Mouse (Mus musculus): ENCODE results near the gene Exoc8.

DNA sequence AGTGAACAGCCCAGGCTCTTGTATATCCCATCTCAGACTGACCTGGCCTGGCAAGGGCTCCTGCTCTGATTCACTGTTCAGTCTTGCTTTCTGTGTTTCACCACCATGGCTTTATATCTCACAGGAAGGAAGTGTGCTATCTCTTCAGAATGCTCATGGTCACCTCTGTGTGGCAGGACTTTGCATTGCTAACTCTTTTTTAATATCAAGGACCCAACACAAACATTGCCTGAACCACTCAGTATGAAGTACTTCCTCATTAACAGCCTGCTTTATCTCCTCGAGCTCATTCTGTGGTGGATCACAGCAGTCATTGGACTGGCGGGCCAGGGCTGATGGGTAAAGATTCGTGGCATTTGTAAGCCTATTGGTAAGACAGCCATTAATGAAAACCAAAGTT, 30.8 kb downstream of the Exoc8 start:
- TF ChIP-seq CTCF (IDR thresholded peaks at IDR 0.05; ENCODE audit: control insufficient read depth, insufficient read depth, insufficient replicate concordance, low read depth, low read length) (no peak), POLR2A (IDR thresholded peaks at IDR 0.05; ENCODE audit: control insufficient read depth, low read depth, low read length) (no peak)
